Mouse (Mus musculus): ENCODE data around the gene S1pr5. TPM values are rescaled to one million over a fixed set of nuclear protein-coding genes. Genes with fewer than 3 reads are reported as not detected.
"Not testable (repeated sequence)": the region's sequence is repeated elsewhere in the genome, so short reads cannot be mapped to it uniquely, and the experiment has no call there.

S1pr5 gene
- polyA plus RNA-seq, 1 experiment from 2014 or later: 2.0 TPM

DNA sequence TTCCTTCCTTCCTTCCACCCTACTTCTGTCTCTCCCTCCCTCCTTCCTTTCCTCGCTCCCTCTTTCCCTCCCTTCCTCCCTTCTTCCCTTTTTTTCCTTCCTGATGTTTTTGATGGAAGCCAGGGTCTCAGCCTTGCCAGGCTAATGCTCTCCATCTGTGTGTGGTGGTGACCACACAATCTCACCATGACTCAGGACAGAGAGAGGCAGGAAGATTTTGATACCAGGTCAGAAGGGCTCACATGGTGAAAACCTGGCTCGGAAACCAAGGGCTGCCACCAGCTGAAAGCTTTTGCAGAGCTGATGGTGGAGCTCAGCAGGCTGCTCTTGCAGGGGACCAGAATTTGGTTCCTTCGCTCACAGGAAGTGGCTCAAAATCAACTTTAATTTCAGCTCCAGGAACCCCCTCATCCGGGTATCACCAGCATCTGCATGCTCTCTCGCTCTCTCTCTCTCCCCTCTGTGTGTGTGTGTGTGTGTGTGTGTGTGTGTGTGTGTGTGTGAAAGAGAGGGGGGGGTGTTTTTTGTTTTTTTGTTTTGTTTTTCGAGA is 12.3 kb upstream of the S1pr5 start:
- Histone ChIP-seq H3K4me3 (replicated peaks; ENCODE audit: low read length) (no peak overlapping the region), H3K4me1 (ENCODE audit: control insufficient read depth, insufficient read depth, low read length) (peaks cover 5% of the 10 kb centered on the region; the same call in 1 of the 2 replicates), H3K27me3 (ENCODE audit: control insufficient read depth, insufficient read depth, low read length) (no peaks in the 10 kb centered on the region), H3K36me3 (ENCODE audit: control insufficient read depth, insufficient read depth, low read length) (no peaks in the 10 kb centered on the region), H3K27ac (ENCODE audit: low read length) (no peak overlapping the region), H3K9me3 (replicated peaks; ENCODE audit: control insufficient read depth, low read length) (no peaks in the 10 kb centered on the region), H3K4me2 (ENCODE audit: low read depth, low read length) (no peak overlapping the region), H3K9ac (ENCODE audit: low read length) (no peak overlapping the region)
- 66% methylated on average over 6 of the region's 6 CpGs for WGBS
- ATAC-seq (ENCODE audit: insufficient read depth, low FRiP score): no peak

DNA sequence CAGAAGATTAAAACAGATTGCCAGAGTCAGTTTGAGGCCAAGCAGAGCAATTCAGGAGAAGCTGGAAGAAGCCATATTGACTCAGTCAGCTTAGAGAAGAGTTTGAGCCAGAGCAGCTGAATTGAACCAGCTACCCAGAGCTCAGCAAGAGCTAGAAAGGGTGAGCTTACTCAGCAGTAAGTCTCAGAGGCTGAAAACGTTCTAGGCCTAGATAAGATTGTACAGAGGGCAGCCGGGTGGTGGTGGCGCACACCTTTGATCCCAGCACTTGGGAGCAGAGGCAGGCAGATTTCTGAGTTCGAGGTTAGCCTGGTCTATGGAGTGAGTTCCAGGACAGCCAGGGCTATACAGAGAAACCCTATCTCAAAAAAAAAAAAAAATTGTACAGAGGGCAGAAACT is 8.1 kb upstream of the S1pr5 start:
- 84% methylated on average over 4 of the region's 4 CpGs for WGBS
- not testable (repeated sequence) for H3K36me3 ChIP-seq (ENCODE audit: control insufficient read depth, insufficient read depth, low read length); H3K4me3 ChIP-seq (replicated peaks; ENCODE audit: low read length); H3K4me2 ChIP-seq (ENCODE audit: low read depth, low read length); ATAC-seq (ENCODE audit: insufficient read depth, low FRiP score); H3K9me3 ChIP-seq (replicated peaks; ENCODE audit: control insufficient read depth, low read length); H3K27ac ChIP-seq (ENCODE audit: low read length); H3K9ac ChIP-seq (ENCODE audit: low read length); H3K4me1 ChIP-seq (ENCODE audit: control insufficient read depth, insufficient read depth, low read length); H3K27me3 ChIP-seq (ENCODE audit: control insufficient read depth, insufficient read depth, low read length)

DNA sequence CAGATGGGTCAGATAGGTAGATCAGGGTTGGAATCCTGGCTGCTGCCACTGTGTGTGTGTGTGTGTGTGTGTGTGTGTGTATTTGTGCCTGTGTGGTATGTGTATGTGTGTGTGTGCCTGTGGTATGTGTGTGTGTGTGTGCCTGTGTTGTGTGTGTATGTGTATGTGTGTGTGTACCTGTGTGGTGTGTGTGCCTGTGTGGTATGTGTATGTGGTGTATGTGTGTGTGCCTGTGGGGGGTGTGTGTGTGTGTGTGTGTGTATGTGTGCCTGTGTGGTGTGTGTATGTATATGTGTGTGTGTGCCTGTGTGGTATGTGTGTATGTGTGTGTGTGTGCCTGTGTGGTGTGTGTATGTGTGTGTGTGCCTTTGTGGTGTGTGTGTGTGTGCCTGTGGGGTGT is 6.4 kb upstream of the S1pr5 start:
- H3K4me1 ChIP-seq (ENCODE audit: control insufficient read depth, insufficient read depth, low read length): no peaks in the 10 kb centered on the region
- H3K4me3 ChIP-seq (replicated peaks; ENCODE audit: low read length): no peak overlapping the region
- H3K27me3 ChIP-seq (ENCODE audit: control insufficient read depth, insufficient read depth, low read length): peaks cover 5% of the 10 kb centered on the region
- H3K9ac ChIP-seq (ENCODE audit: low read length): no peak overlapping the region
- no peaks in the 10 kb centered on the region for H3K9me3 ChIP-seq (replicated peaks; ENCODE audit: control insufficient read depth, low read length)
- H3K4me2 ChIP-seq (ENCODE audit: low read depth, low read length): no peak overlapping the region
- no peak overlapping the region for H3K27ac ChIP-seq (ENCODE audit: low read length)
- no peak for ATAC-seq (ENCODE audit: insufficient read depth, low FRiP score)
- no peaks in the 10 kb centered on the region for H3K36me3 ChIP-seq (ENCODE audit: control insufficient read depth, insufficient read depth, low read length)

DNA sequence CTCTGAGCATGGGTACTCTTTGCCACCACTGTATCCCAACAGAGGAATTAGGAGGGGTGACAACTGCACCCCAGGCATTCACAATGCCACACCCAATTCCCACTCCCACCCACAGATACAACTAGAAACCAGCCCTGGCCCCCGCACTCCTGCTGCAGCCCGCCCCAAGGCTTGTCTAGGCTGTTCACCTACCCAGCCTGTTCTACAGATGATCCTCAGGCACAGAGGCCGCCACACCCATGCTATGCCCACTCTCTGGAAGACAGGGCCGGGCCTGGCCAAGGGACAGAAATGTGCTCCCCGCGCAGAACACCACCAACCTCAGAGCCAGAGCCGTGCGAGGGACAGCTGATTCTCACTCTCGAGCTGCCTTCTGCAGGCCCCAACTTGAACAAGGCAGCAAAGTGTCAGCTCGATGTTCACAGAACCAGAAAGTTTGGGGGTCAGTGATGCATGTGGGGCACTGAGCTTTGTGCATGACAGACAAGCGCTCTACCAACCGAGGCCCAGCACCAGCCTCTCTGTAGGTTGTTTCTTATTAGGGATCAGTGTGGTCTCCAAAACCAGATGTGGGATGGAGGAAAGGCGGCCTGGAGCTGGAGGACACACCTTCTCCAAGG is 3.0 kb upstream of the S1pr5 start:
- Histone ChIP-seq H3K36me3 (ENCODE audit: control insufficient read depth, insufficient read depth, low read length) (no peaks in the 10 kb centered on the region), H3K9me3 (replicated peaks; ENCODE audit: control insufficient read depth, low read length) (no peaks in the 10 kb centered on the region), H3K4me1 (ENCODE audit: control insufficient read depth, insufficient read depth, low read length) (no peaks in the 10 kb centered on the region), H3K4me3 (replicated peaks; ENCODE audit: low read length) (no peak overlapping the region), H3K4me2 (ENCODE audit: low read depth, low read length) (peak overlapping the region; percentile 16; the same call in 1 of the 2 replicates), H3K9ac (ENCODE audit: low read length) (no peak overlapping the region; the same call in 1 of the 2 replicates), H3K27ac (ENCODE audit: low read length) (peak overlapping the region; percentile 82), H3K27me3 (ENCODE audit: control insufficient read depth, insufficient read depth, low read length) (peaks cover 31% of the 10 kb centered on the region)
- WGBS: 40% methylated on average over 13 of the region's 13 CpGs
- peak; percentile 63; the same call in 1 of the 2 replicates for ATAC-seq (ENCODE audit: insufficient read depth, low FRiP score)

DNA sequence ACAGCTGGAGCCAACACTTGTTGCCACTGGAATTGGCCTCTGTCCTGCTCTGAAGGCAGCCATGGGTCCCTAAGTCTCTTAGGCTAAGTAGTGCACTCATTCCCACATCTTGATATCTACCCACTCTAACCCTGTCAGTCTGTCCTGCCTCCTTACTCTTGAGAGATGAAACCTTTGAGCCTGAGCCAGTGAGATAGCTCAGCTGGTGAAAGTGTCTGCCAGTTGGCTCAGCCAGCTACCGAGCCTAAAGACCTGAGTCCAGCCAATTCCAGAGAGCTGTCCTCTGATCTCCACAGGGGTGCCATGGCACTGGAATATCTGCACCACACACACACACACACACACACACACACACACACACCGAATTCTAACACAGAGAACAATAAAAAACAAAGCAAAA is 2.3 kb upstream of the S1pr5 start:
- H3K9ac ChIP-seq (ENCODE audit: low read length): no peak overlapping the region
- H3K4me1 ChIP-seq (ENCODE audit: control insufficient read depth, insufficient read depth, low read length): no peaks in the 10 kb centered on the region
- H3K27me3 ChIP-seq (ENCODE audit: control insufficient read depth, insufficient read depth, low read length): peaks cover 38% of the 10 kb centered on the region
- H3K4me3 ChIP-seq (replicated peaks; ENCODE audit: low read length): no peak overlapping the region
- no peaks in the 10 kb centered on the region for H3K9me3 ChIP-seq (replicated peaks; ENCODE audit: control insufficient read depth, low read length)
- H3K36me3 ChIP-seq (ENCODE audit: control insufficient read depth, insufficient read depth, low read length): no peaks in the 10 kb centered on the region
- 40% methylated on average over 2 of the region's 2 CpGs for WGBS
- H3K4me2 ChIP-seq (ENCODE audit: low read depth, low read length): no peak overlapping the region
- no peak for ATAC-seq (ENCODE audit: insufficient read depth, low FRiP score)
- H3K27ac ChIP-seq (ENCODE audit: low read length): peak overlapping the region; percentile 82

DNA sequence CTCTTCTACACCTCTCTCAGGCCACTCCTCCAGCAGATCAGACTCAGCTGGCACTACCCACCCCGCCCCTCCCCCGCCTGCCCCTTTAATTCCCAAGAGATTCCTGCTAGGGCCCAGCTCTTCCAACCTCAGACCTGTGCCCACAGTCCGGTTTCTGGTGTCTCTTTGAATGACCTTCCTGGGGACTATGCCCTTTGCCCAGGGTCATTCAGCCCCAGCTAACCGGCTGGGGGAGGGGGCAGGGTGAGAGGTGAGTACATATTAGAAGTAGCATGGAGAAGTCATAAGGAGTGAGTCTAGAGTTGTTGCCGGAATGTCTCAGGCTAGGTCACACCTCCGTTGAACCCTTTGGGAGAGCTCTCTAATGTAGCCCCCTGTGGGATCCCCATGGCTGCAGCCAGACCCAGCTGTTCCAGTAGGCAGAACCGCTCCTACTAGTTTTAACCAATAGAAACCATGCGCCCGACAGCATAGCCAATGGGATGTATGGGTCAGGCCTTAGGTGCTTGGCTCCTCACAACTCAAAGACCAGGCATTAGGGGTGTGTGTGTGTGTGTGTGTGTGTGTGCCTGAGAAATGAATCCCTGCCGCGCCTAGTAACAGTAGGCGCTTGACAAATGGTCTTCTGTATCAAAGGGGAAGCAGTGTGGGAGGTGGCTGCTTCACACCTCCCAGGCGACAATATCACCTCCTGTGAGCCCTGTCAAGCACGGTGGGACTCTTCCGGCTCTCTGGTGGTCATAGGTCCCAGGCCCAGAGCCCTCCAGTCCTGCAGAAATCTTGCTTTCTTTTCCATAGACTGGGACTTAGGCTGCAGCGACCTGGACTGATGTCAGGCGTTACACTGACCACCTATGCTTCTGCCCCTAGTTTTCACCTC is 1.6 kb upstream of the S1pr5 start:
- Histone ChIP-seq H3K9ac (ENCODE audit: low read length) (no peak overlapping the region), H3K36me3 (ENCODE audit: control insufficient read depth, insufficient read depth, low read length) (no peaks in the 10 kb centered on the region), H3K27me3 (ENCODE audit: control insufficient read depth, insufficient read depth, low read length) (peaks cover 44% of the 10 kb centered on the region), H3K4me3 (replicated peaks; ENCODE audit: low read length) (no peak overlapping the region), H3K4me1 (ENCODE audit: control insufficient read depth, insufficient read depth, low read length) (peaks cover 6% of the 10 kb centered on the region; the same call in 1 of the 2 replicates), H3K4me2 (ENCODE audit: low read depth, low read length) (no peak overlapping the region), H3K27ac (ENCODE audit: low read length) (peak overlapping the region; percentile 82), H3K9me3 (replicated peaks; ENCODE audit: control insufficient read depth, low read length) (no peaks in the 10 kb centered on the region)
- WGBS: 22% methylated on average over 17 of the region's 17 CpGs
- ATAC-seq (ENCODE audit: insufficient read depth, low FRiP score): peak; percentile 52; the same call in 1 of the 2 replicates

DNA sequence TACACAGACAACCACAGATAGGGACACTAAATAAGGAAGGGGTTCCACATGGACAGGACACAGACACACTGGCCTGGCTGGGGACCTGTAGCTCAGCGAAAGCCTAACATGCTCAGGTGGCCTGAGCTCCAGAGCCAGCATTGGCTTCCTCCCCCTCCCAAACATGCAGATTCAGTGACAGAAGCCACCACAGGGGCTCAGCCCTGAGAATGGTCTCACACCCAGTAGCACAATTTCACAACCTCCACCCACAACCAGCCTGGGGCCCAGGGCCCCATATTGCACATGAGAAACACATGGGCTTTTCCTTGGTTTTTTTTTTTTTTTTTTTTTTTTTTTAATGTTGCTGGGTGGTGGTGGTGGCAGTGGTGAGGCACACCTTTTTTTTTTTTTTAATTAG is 1.9 kb downstream of the S1pr5 start:
- Histone ChIP-seq H3K4me2 (ENCODE audit: low read depth, low read length) (no peak overlapping the region), H3K4me1 (ENCODE audit: control insufficient read depth, insufficient read depth, low read length) (peaks cover 15% of the 10 kb centered on the region), H3K27me3 (ENCODE audit: control insufficient read depth, insufficient read depth, low read length) (peaks cover 67% of the 10 kb centered on the region), H3K4me3 (replicated peaks; ENCODE audit: low read length) (no peak overlapping the region), H3K9me3 (replicated peaks; ENCODE audit: control insufficient read depth, low read length) (0 out of 2 replicates have a peak, but pooled peaks cover 5% of the 10 kb centered on the region), H3K36me3 (ENCODE audit: control insufficient read depth, insufficient read depth, low read length) (no peaks in the 10 kb centered on the region), H3K9ac (ENCODE audit: low read length) (no peak overlapping the region), H3K27ac (ENCODE audit: low read length) (no peak overlapping the region)
- no peak for ATAC-seq (ENCODE audit: insufficient read depth, low FRiP score)
- WGBS: 93% methylated on average over 1 of the region's 1 CpGs

DNA sequence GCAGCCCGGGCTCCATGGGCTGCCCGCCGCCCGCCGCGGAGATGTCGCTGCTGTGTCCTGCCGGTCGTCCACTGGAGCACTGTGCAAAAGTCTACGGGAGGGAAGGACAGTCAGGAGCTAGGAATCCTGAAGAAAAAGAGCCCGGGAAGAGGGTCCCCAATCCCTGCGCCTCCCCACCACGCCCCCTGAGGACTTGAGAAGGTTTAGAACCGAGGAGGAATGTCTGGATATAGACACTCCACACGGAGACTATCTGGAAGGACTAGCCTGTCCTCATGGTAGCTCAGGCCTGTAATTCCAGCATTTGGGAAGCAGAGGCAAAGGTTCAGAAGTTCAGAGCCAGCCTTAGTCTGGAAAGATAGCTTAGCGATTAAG is 3.1 kb downstream of the S1pr5 start:
- 3% methylated on average over 16 of the region's 16 CpGs for WGBS
- peak overlapping the region; percentile 52 for H3K9ac ChIP-seq (ENCODE audit: low read length)
- no peaks in the 10 kb centered on the region for H3K36me3 ChIP-seq (ENCODE audit: control insufficient read depth, insufficient read depth, low read length)
- 0 out of 2 replicates have a peak, but pooled peaks cover 5% of the 10 kb centered on the region for H3K9me3 ChIP-seq (replicated peaks; ENCODE audit: control insufficient read depth, low read length)
- ATAC-seq (ENCODE audit: insufficient read depth, low FRiP score): no peak
- H3K4me2 ChIP-seq (ENCODE audit: low read depth, low read length): peak overlapping the region; percentile 61
- H3K4me1 ChIP-seq (ENCODE audit: control insufficient read depth, insufficient read depth, low read length): peaks cover 15% of the 10 kb centered on the region
- H3K4me3 ChIP-seq (replicated peaks; ENCODE audit: low read length): peak overlapping the region; percentile 41
- H3K27me3 ChIP-seq (ENCODE audit: control insufficient read depth, insufficient read depth, low read length): peaks cover 62% of the 10 kb centered on the region
- no peak overlapping the region for H3K27ac ChIP-seq (ENCODE audit: low read length)
